Mouse (Mus musculus): ENCODE measurements around the gene Ugt1a10. TPM values are rescaled to one million over a fixed set of nuclear protein-coding genes. Genes with fewer than 3 reads are reported as not detected.

Ugt1a10 gene
- polyA plus RNA-seq, 1 experiment from 2014 or later: not detected

GRCm38 (mm10) chr1:88253106-88253505 lies 197.9 kb downstream of the Ugt1a10 start:
- no peaks in the 10 kb centered on the region for H3K4me1 ChIP-seq
- no peak overlapping the region for H3K27ac ChIP-seq (replicated peaks)
- no peak for ATAC-seq (ENCODE audit: low FRiP score)
- H3K4me2 ChIP-seq: no peak overlapping the region
- peaks cover 66% of the 10 kb centered on the region for H3K9me3 ChIP-seq (replicated peaks)
- no peaks in the 10 kb centered on the region for H3K27me3 ChIP-seq (replicated peaks)
- no peaks in the 10 kb centered on the region for H3K36me3 ChIP-seq
- WGBS: 78% methylated on average over 8 of the region's 8 CpGs
- no peak overlapping the region for H3K4me3 ChIP-seq (replicated peaks)
- H3K9ac ChIP-seq (replicated peaks): no peak overlapping the region

GRCm38 (mm10) chr1:88253540-88253939 lies 198.4 kb downstream of the Ugt1a10 start:
- Histone ChIP-seq H3K9me3 (replicated peaks) (peaks cover 62% of the 10 kb centered on the region), H3K4me3 (replicated peaks) (no peak overlapping the region), H3K4me2 (no peak overlapping the region), H3K9ac (replicated peaks) (no peak overlapping the region), H3K36me3 (no peaks in the 10 kb centered on the region), H3K27ac (replicated peaks) (no peak overlapping the region), H3K27me3 (replicated peaks) (no peaks in the 10 kb centered on the region), H3K4me1 (no peaks in the 10 kb centered on the region)
- WGBS: 76% methylated on average over 6 of the region's 6 CpGs
- ATAC-seq (ENCODE audit: low FRiP score): no peak

GRCm38 (mm10) chr1:88254793-88255465 lies 199.7 kb downstream of the Ugt1a10 start:
- no peak for ATAC-seq (ENCODE audit: low FRiP score)
- Histone ChIP-seq H3K9ac (replicated peaks) (no peak overlapping the region), H3K4me3 (replicated peaks) (no peak overlapping the region), H3K4me1 (peaks cover 6% of the 10 kb centered on the region), H3K27me3 (replicated peaks) (no peaks in the 10 kb centered on the region), H3K36me3 (peaks cover under 1% of the 10 kb centered on the region), H3K4me2 (no peak overlapping the region), H3K9me3 (replicated peaks) (peaks cover 48% of the 10 kb centered on the region), H3K27ac (replicated peaks) (no peak overlapping the region)
- 90% methylated on average over 12 of the region's 12 CpGs for WGBS

- H3K4me3 ChIP-seq (replicated peaks): no peak overlapping the region
- H3K9ac ChIP-seq (replicated peaks): no peak overlapping the region
- peaks cover 6% of the 10 kb centered on the region for H3K4me1 ChIP-seq
- H3K9me3 ChIP-seq (replicated peaks): peaks cover 43% of the 10 kb centered on the region
- peaks cover 5% of the 10 kb centered on the region for H3K36me3 ChIP-seq
- H3K4me2 ChIP-seq: no peak overlapping the region
- H3K27ac ChIP-seq (replicated peaks): no peak overlapping the region
- WGBS: 64% methylated on average over 2 of the region's 2 CpGs
- H3K27me3 ChIP-seq (replicated peaks): no peaks in the 10 kb centered on the region
- ATAC-seq (ENCODE audit: low FRiP score): no peak
Observed at GRCm38 (mm10) chr1:88255466-88255857, 200.3 kb downstream of the Ugt1a10 start.

- no peak overlapping the region for H3K4me2 ChIP-seq
- H3K36me3 ChIP-seq: peaks cover 12% of the 10 kb centered on the region
- no peak overlapping the region for H3K4me3 ChIP-seq (replicated peaks)
- H3K27ac ChIP-seq (replicated peaks): no peak overlapping the region
- peaks cover 6% of the 10 kb centered on the region for H3K4me1 ChIP-seq
- ATAC-seq (ENCODE audit: low FRiP score): no peak
- no peak overlapping the region for H3K9ac ChIP-seq (replicated peaks)
- 83% methylated on average over 13 of the region's 13 CpGs for WGBS
- no peaks in the 10 kb centered on the region for H3K27me3 ChIP-seq (replicated peaks)
- peaks cover 36% of the 10 kb centered on the region for H3K9me3 ChIP-seq (replicated peaks)
Observed at GRCm38 (mm10) chr1:88255989-88256754, 201.0 kb downstream of the Ugt1a10 start.

GRCm38 (mm10) chr1:88256886-88257663 lies 201.9 kb downstream of the Ugt1a10 start:
- no peak for ATAC-seq (ENCODE audit: low FRiP score)
- no peak overlapping the region for H3K4me2 ChIP-seq
- no peaks in the 10 kb centered on the region for H3K27me3 ChIP-seq (replicated peaks)
- H3K4me1 ChIP-seq: peaks cover 6% of the 10 kb centered on the region
- peaks cover 20% of the 10 kb centered on the region for H3K36me3 ChIP-seq
- H3K4me3 ChIP-seq (replicated peaks): no peak overlapping the region
- peaks cover 33% of the 10 kb centered on the region for H3K9me3 ChIP-seq (replicated peaks)
- no peak overlapping the region for H3K27ac ChIP-seq (replicated peaks)
- H3K9ac ChIP-seq (replicated peaks): no peak overlapping the region
- WGBS: 82% methylated on average over 10 of the region's 10 CpGs

GRCm38 (mm10) chr1:88257681-88258080 lies 202.5 kb downstream of the Ugt1a10 start:
- H3K9me3 ChIP-seq (replicated peaks): peaks cover 27% of the 10 kb centered on the region
- no peak overlapping the region for H3K9ac ChIP-seq (replicated peaks)
- peaks cover 6% of the 10 kb centered on the region for H3K4me1 ChIP-seq
- no peak overlapping the region for H3K4me3 ChIP-seq (replicated peaks)
- no peak overlapping the region for H3K27ac ChIP-seq (replicated peaks)
- H3K4me2 ChIP-seq: no peak overlapping the region
- no peaks in the 10 kb centered on the region for H3K27me3 ChIP-seq (replicated peaks)
- no peak for ATAC-seq (ENCODE audit: low FRiP score)
- H3K36me3 ChIP-seq: peaks cover 26% of the 10 kb centered on the region
- 83% methylated on average over 6 of the region's 6 CpGs for WGBS

GRCm38 (mm10) chr1:88258361-88258760 lies 203.2 kb downstream of the Ugt1a10 start:
- ATAC-seq (ENCODE audit: low FRiP score): no peak
- 67% methylated on average over 6 of the region's 6 CpGs for WGBS
- Histone ChIP-seq H3K4me2 (no peak overlapping the region), H3K4me3 (replicated peaks) (no peak overlapping the region), H3K27ac (replicated peaks) (no peak overlapping the region), H3K9me3 (replicated peaks) (peaks cover 24% of the 10 kb centered on the region), H3K36me3 (peaks cover 33% of the 10 kb centered on the region), H3K27me3 (replicated peaks) (no peaks in the 10 kb centered on the region), H3K9ac (replicated peaks) (no peak overlapping the region), H3K4me1 (peaks cover 6% of the 10 kb centered on the region)

GRCm38 (mm10) chr1:88258881-88259642 lies 203.9 kb downstream of the Ugt1a10 start:
- Histone ChIP-seq H3K36me3 (peaks cover 40% of the 10 kb centered on the region), H3K9ac (replicated peaks) (no peak overlapping the region), H3K27ac (replicated peaks) (no peak overlapping the region), H3K9me3 (replicated peaks) (peaks cover 19% of the 10 kb centered on the region), H3K4me1 (peaks cover 6% of the 10 kb centered on the region), H3K4me2 (no peak overlapping the region), H3K27me3 (replicated peaks) (no peaks in the 10 kb centered on the region), H3K4me3 (replicated peaks) (no peak overlapping the region)
- 79% methylated on average over 8 of the region's 8 CpGs for WGBS
- ATAC-seq (ENCODE audit: low FRiP score): no peak

GRCm38 (mm10) chr1:88259643-88260024 lies 204.4 kb downstream of the Ugt1a10 start:
- H3K4me1 ChIP-seq: peaks cover 6% of the 10 kb centered on the region
- H3K27ac ChIP-seq (replicated peaks): no peak overlapping the region
- peak; percentile 4; the same call in 1 of the 2 replicates for ATAC-seq (ENCODE audit: low FRiP score)
- H3K9me3 ChIP-seq (replicated peaks): peaks cover 15% of the 10 kb centered on the region
- WGBS: 84% methylated on average over 4 of the region's 4 CpGs
- H3K27me3 ChIP-seq (replicated peaks): no peaks in the 10 kb centered on the region
- no peak overlapping the region for H3K4me2 ChIP-seq
- H3K36me3 ChIP-seq: peaks cover 45% of the 10 kb centered on the region
- H3K4me3 ChIP-seq (replicated peaks): no peak overlapping the region
- H3K9ac ChIP-seq (replicated peaks): no peak overlapping the region

- ATAC-seq (ENCODE audit: low FRiP score): peak; percentile 8; the same call in 1 of the 2 replicates
- Histone ChIP-seq H3K36me3 (peaks cover 50% of the 10 kb centered on the region), H3K9me3 (replicated peaks) (peaks cover 11% of the 10 kb centered on the region)
Observed at GRCm38 (mm10) chr1:88260114-88260513, 204.9 kb downstream of the Ugt1a10 start.

More at GRCm38 (mm10) chr1:88260114-88260513, 204.9 kb downstream of the Ugt1a10 start:
- Histone ChIP-seq H3K27me3 (replicated peaks) (no peaks in the 10 kb centered on the region), H3K4me2 (no peak overlapping the region), H3K9ac (replicated peaks) (no peak overlapping the region), H3K27ac (replicated peaks) (no peak overlapping the region), H3K4me3 (replicated peaks) (no peak overlapping the region), H3K4me1 (peaks cover 6% of the 10 kb centered on the region)
- 85% methylated on average over 6 of the region's 6 CpGs for WGBS

Measured in neural tube, embryonic 15.5 days (tissue).